Mouse (Mus musculus): Measurements from ENCODE around the gene Spop. TPM values are rescaled to one million over a fixed set of nuclear protein-coding genes. Genes with fewer than 3 reads are reported as not detected.
A peak's percentile ranks its signal among the peaks of the same experiment; 100 is the strongest.

Gene Spop
- total RNA-seq, 2 experiments from 2014 or later: 173 to 190 TPM

DNA sequence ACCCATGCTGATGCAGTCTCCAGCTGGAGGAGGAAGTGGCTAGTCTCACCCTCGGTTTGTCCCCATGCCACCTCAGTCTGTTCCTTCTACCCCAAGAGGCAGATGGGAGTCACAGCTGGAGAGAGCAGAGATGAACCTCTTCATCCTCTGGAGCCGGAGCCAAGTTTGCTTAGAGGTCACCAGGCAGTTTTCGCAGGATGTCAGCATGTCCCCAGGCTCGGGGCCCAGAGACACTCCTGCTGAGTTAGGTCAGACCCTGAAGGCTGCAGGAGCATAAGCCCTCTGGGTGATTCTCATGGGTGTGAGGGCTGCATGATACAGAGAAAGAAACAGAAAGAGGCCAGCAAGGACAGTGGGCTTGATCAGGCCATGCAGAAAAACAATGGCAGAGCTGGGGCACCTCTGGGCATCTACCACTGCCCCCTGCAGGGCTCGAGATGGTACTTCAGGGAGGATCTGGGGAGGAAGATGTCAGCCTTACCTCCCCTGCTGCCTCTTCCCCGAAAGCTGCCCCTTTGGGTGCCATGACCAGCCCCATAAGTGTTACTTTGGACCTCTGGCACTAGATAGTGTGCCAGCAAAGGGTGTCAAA lies 95.3 kb downstream of the Spop start:
- intact Hi-C loops (cut with DNase I; ENCODE audit: low total_unique reads): no loop called here
- DNase-seq: no peak

- DNase-seq: no peak
- intact Hi-C loops (cut with DNase I; ENCODE audit: low total_unique reads): no loop called here
Observed at GRCm38 (mm10) chr11:95510631-95511030, 96.8 kb downstream of the Spop start.

DNA sequence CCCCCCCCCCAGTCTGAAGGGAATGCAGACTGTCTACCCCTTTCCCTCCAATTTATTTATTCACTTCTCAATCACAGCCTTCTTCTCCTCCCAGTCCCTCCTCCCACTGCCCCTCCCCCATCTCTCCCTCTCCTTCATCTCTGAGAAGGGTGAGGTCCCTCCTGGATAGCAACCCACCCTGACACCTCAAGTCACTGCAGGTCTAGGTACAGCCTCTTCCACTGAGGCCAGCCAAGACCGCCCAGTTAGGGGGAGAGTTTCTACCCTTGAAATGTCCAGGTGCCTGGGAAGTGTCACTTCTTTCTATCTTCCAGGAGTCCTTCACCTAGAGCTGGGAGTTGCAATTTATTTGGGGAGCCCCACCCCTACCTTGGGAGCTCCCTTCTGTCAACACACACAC lies 98.0 kb downstream of the Spop start:
- intact Hi-C loops (cut with DNase I; ENCODE audit: low total_unique reads): no loop called here
- DNase-seq: no peak

DNA sequence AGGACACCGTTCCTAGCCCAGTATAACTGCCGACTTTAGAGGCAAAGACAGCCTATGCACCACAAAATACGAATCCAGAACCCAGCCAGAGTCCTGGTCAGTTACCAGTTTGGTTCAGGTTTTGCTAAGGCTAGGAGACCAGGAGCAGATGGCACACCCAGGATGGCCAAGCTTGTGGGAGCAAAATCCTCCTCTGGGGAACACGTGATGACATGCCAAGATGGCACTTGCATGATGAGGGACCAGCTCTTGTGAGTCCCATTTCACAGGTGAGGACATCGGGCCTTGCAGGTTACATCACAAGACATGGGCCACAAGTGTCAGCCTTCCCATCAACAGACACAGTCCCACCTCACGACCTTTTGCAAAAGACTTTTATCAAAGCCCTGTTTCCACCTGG lies 98.5 kb downstream of the Spop start:
- DNase-seq: no peak

DNA sequence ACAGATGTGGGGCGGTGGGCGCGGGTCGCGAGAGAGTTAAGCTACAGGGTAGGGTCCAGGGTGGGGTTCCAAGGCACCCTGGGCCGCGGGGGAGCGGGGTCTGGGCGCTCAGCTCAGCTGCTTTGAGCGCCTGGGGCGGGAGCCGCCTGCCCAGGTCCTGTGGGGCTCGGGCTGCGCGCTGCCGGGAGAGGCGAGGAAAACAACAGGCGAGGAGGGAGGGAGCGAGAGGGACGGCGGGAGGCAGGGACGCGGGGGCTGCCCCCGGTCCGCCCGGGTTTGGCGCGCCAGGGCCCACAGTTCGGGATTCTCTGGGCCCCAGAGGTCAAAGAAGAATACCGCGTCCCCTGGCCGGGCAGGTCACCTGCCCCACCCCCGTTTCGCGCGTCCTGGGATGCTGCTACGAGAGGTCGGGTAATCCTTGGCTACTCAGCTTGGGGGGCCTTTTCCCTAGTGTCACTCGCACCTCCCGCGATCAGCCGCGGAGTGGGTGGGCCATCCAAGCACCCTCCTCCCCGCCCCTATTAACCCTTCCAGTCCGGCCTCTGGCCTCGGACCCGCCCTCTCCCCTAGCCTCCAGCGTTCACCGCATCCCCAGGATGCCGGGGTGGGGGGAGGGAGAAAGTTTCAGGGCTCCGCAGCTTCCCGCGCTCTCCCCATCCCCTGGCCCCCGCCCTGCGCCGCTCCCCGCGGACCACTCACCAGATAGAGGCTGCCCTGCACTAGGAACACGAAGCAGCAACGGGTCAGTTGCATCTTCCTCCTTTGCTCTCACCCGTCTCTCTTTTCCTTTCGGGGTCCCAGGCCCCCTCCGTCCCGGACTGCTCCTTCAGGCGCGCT lies 99.8 kb downstream of the Spop start:
- DNase-seq: peak; percentile 38
- intact Hi-C loops (cut with DNase I; ENCODE audit: low total_unique reads): no loop called here

More for the DNA sequence above, 98.5 kb downstream of the Spop start:
- intact Hi-C loops (cut with DNase I; ENCODE audit: low total_unique reads): no loop called here

GRCm38 (mm10) chr11:95514298-95514861 lies 100.5 kb downstream of the Spop start, which contains the start of gene Nxph3:
Gene Nxph3 (minus strand): TSS chr11:95514570.
- intact Hi-C loops (cut with DNase I; ENCODE audit: low total_unique reads): no loop called here
- DNase-seq: peak; percentile 74

- intact Hi-C loops (cut with DNase I; ENCODE audit: low total_unique reads): loop anchor here (2.0 kb wide), 1 partner anchor 127 kb away; no protein-coding TSS in a partner anchor
- no peak for DNase-seq
Observed at GRCm38 (mm10) chr11:95515376-95516323, 101.8 kb downstream of the Spop start.

DNA sequence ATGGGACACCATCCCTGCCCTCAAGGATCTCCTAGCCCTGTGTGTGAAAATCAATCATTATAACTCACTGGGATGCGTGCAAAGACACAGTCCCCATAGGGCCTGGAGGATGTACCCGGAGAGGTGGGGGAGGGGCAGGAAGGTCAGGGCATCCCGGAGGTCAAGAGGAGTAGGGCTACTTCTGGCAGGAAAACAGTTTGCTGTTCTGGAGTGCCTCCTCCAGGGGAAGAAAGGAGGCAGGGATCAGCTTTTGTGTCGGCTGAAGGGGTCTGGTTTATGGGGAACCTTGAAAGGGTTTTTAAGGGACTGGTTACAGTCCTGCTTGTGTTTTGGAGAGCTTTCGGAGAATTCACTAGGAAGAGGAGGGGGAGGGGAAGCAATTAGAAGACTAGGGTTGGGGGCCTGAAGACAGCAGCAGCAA lies 102.6 kb downstream of the Spop start:
- intact Hi-C loops (cut with DNase I; ENCODE audit: low total_unique reads): loop anchor here (2.0 kb wide), 1 partner anchor 128 kb away; no protein-coding TSS in a partner anchor
- DNase-seq: no peak

- no peak for DNase-seq
- intact Hi-C loops (cut with DNase I; ENCODE audit: low total_unique reads): loop anchor here (2.0 kb wide), 1 partner anchor 128 kb away; no protein-coding TSS in a partner anchor
Observed at GRCm38 (mm10) chr11:95517162-95517561, 103.3 kb downstream of the Spop start.

DNA sequence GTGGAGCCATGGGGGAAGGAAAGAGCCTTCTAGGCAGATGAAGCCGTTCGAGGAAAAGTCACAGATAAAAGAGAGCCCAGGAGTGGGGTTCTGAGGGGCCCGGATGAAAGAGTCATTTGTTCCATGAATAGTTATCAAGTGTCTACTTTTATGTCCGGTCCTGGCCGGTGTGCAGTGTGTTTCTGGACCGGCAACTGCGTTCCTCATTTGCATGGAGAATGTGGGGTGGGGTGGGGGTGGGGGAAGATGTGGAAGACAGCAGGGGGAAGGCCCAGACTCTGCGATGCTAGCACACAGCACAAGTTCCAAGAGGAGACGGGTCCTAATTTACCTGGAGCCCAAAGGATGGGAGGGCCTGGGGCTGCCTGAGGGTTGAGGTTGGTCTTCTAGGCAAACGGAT lies 105.4 kb downstream of the Spop start:
- intact Hi-C loops (cut with DNase I; ENCODE audit: low total_unique reads): no loop called here
- DNase-seq: no peak

DNA sequence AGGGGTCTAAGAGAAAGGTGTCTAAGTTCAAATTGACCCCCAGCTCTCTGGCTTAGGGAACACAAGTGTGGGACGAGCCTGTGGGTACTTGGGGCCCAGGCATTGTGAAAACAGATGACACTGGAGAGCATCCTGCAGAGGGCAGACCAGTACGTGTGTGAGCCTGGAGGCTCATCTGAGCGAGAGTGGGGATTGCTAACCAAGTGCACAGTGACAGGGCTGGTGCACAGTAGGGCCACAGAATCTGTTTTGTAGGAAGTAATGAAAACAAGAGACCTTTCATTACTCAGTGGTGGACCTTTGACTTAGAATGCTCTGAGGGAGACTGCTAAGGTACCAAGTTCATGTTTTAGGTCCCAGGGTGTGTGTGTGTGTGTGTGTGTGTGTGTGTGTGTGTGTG lies 106.1 kb downstream of the Spop start:
- intact Hi-C loops (cut with DNase I; ENCODE audit: low total_unique reads): no loop called here

GRCm38 (mm10) chr11:95520456-95521072 lies 106.7 kb downstream of the Spop start:
- peak; percentile 86 for DNase-seq
- intact Hi-C loops (cut with DNase I; ENCODE audit: low total_unique reads): no loop called here

More for the DNA sequence above, 106.1 kb downstream of the Spop start:
- DNase-seq: no peak

DNA sequence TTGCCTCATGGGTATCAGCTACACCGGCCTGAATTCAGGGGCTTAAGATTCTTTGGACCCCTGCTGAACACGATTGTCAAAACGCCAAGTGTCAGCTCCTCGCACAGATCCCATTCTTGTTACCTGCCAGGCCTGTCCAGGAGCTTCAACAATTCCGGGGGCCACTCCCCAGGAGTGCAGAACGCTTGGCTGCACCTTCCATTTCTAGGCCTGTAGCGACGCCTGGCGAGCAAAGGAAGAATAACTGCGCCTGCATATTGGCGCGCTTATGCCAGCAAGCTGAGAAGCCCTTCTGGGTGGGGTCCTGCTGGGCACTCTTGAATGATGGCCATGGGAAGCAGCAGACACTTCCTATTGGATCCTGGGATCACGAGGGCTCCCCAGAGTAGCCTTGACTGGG lies 107.7 kb downstream of the Spop start:
- peak; percentile 71 for DNase-seq

DNA sequence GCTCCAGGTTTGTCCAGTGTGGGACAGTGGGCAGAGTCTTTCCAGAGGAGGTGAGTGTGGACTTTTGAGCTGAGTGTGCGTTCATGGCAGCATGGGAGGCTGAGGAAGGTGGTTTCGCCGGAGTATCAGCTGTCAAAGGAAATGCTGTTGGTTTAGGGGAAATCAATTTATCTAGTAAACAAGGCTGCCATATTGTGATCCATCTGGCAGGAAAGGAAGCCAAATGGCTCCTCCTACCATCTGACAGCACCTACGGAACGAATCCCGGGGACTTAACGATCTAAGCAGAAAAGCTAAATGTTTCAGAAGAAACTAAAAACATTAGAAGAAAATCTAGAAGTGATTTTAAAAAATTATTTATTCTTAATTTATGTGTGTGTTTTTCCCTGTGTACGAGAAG lies 113.4 kb downstream of the Spop start:
- no peak for DNase-seq
- intact Hi-C loops (cut with DNase I; ENCODE audit: low total_unique reads): no loop called here

More for the DNA sequence above, 107.7 kb downstream of the Spop start:
- intact Hi-C loops (cut with DNase I; ENCODE audit: low total_unique reads): no loop called here

- intact Hi-C loops (cut with DNase I; ENCODE audit: low total_unique reads): no loop called here
- no peak for DNase-seq
Observed at GRCm38 (mm10) chr11:95528231-95528630, 114.4 kb downstream of the Spop start.

GRCm38 (mm10) chr11:95532353-95533072 lies 118.6 kb downstream of the Spop start:
- intact Hi-C loops (cut with DNase I; ENCODE audit: low total_unique reads): loop anchor here (2.0 kb wide), 1 partner anchor 54 kb away; the partner anchor contains the start of gene Ngfr

GRCm38 (mm10) chr11:95533484-95534160 lies 119.7 kb downstream of the Spop start:
- intact Hi-C loops (cut with DNase I; ENCODE audit: low total_unique reads): loop anchor here (2.0 kb wide), 2 partner anchors 53 to 117 kb away; partner anchors contain the start of gene Ngfr

More at GRCm38 (mm10) chr11:95532353-95533072, 118.6 kb downstream of the Spop start:
- no peak for DNase-seq

More at GRCm38 (mm10) chr11:95533484-95534160, 119.7 kb downstream of the Spop start:
- DNase-seq: peak; percentile 94

Data from gastrocnemius, postnatal 14 days (tissue).